Mouse (Mus musculus): ENCODE data around the gene Phlda1. TPM values are rescaled to one million over a fixed set of nuclear protein-coding genes. Genes with fewer than 3 reads are reported as not detected.

The Phlda1 gene
- total and polyA plus RNA-seq, 3 experiments: 2.6 to 43.1 (median 17.4) TPM

DNA sequence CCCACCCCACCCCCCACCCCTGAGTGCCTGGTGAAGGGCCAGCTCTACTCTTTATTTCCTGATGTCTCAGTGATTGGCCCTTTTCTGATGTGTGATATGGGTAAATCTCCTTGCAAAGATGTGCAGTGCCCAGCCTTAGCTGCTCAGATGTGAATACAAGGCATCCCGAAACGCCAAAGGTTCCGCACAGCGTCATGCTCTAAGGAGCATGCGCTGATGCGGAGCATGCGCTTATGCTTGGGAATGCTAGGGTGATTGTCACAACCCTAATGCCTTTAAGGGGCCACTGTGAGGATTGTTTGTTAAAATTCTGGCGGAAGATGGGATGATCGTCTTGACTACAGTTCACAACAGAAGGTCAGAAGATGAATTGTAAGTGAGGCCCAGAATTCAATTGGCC is 34.6 kb downstream of the Phlda1 start:
- H3K27me3 ChIP-seq (ENCODE audit: insufficient read depth, low read length): peaks cover 21% of the 10 kb centered on the region
- H3K4me3 ChIP-seq (ENCODE audit: low read depth, low read length): no peak overlapping the region
- DNase-seq (ENCODE audit: low spot score) (no peak), ATAC-seq (ENCODE audit: extremely low read depth, insufficient number of reproducible peaks, low FRiP score, poor library complexity, severe bottlenecking) (no peak)
- H3K36me3 ChIP-seq (replicated peaks): no peaks in the 10 kb centered on the region
- no peaks in the 10 kb centered on the region for H3K9me3 ChIP-seq (replicated peaks)
- TF ChIP-seq POLR2AphosphoS5 (IDR thresholded peaks at IDR 0.05; ENCODE audit: insufficient replicate concordance, low read depth, low read length) (no peak), TAL1 (conservative IDR thresholded peaks at IDR 0.05; ENCODE audit: low read depth, low read length) (no peak), GATA1 (IDR thresholded peaks at IDR 0.05; ENCODE audit: borderline replicate concordance, low read length) (no peak), GATA2 (IDR thresholded peaks at IDR 0.05; ENCODE audit: borderline replicate concordance, low read depth, low read length) (no peak), CTCF (IDR thresholded peaks at IDR 0.05; ENCODE audit: low read depth, low read length) (no peak)
- H3K4me1 ChIP-seq (ENCODE audit: insufficient read depth, low read depth, low read length): peaks cover 17% of the 10 kb centered on the region

DNA sequence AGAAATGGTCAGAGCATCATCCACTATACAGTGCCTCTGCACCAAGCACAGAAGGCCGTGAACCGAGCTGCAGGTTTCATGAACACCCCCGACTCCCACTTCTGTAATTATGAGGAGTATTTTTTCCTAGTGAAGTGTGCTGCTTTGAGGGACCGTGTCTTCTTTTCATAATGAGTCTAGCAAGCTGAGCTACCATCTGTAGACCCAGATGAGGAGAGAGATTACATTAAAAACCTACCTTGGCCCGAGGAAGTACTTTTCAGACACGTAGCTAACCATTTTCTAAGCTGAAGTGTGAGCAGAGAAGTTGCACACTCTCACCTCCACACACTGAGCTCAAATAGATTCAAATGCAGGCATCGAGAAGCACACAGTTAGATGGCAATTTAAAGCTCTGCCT is 37.0 kb downstream of the Phlda1 start:
- ATAC-seq (ENCODE audit: extremely low read depth, insufficient number of reproducible peaks, low FRiP score, poor library complexity, severe bottlenecking) (no peak), DNase-seq (ENCODE audit: low spot score) (no peak)
- peaks cover 27% of the 10 kb centered on the region for H3K4me1 ChIP-seq (ENCODE audit: insufficient read depth, low read depth, low read length)

DNA sequence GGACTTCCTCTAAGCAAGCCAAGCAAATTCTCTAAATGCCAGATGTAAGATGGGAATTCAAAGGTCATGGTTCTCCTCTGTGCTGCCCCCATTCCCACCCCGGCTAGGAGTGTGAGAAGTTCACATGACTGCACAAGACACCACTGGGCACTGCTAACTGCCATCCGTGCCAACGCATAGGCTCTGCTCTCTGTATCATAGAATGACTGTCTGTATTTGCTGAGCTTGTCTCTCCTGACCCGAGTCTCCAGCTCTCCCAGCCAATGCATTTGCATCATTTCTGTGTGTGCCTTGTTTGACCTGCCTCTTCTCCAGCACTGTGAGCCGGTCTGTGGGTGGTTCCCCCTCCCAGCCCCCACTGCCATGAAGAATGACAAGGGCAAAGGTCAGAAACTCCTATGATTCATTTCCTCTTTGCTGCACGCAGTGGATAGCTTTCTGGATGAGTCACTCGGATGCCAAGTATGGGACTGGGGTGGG is 37.7 kb downstream of the Phlda1 start:
- ATAC-seq (ENCODE audit: extremely low read depth, insufficient number of reproducible peaks, low FRiP score, poor library complexity, severe bottlenecking) (peak; percentile 19; the same call in 1 of the 2 replicates), DNase-seq (ENCODE audit: low spot score) (no peak)
- H3K9me3 ChIP-seq (replicated peaks): no peaks in the 10 kb centered on the region
- peaks cover 27% of the 10 kb centered on the region for H3K4me1 ChIP-seq (ENCODE audit: insufficient read depth, low read depth, low read length)
- H3K27me3 ChIP-seq (ENCODE audit: insufficient read depth, low read length): peaks cover 17% of the 10 kb centered on the region; the same call in 1 of the 2 replicates
- H3K36me3 ChIP-seq (replicated peaks): no peaks in the 10 kb centered on the region
- no peak for TF ChIP-seq GATA2 (IDR thresholded peaks at IDR 0.05; ENCODE audit: borderline replicate concordance, low read depth, low read length)
- TF ChIP-seq POLR2AphosphoS5 (IDR thresholded peaks at IDR 0.05; ENCODE audit: insufficient replicate concordance, low read depth, low read length): no peak
- TF ChIP-seq CTCF (IDR thresholded peaks at IDR 0.05; ENCODE audit: low read depth, low read length): no peak
- no peak overlapping the region for H3K4me3 ChIP-seq (ENCODE audit: low read depth, low read length)

More for the DNA sequence above, 37.0 kb downstream of the Phlda1 start:
- no peaks in the 10 kb centered on the region for H3K9me3 ChIP-seq (replicated peaks)
- H3K36me3 ChIP-seq (replicated peaks): no peaks in the 10 kb centered on the region
- no peak overlapping the region for H3K4me3 ChIP-seq (ENCODE audit: low read depth, low read length)
- peaks cover 18% of the 10 kb centered on the region; the same call in 1 of the 2 replicates for H3K27me3 ChIP-seq (ENCODE audit: insufficient read depth, low read length)
- TF ChIP-seq GATA1 (IDR thresholded peaks at IDR 0.05; ENCODE audit: borderline replicate concordance, low read length) (no peak), TAL1 (conservative IDR thresholded peaks at IDR 0.05; ENCODE audit: low read depth, low read length) (no peak), GATA2 (IDR thresholded peaks at IDR 0.05; ENCODE audit: borderline replicate concordance, low read depth, low read length) (no peak), CTCF (IDR thresholded peaks at IDR 0.05; ENCODE audit: low read depth, low read length) (no peak), POLR2AphosphoS5 (IDR thresholded peaks at IDR 0.05; ENCODE audit: insufficient replicate concordance, low read depth, low read length) (no peak)

DNA sequence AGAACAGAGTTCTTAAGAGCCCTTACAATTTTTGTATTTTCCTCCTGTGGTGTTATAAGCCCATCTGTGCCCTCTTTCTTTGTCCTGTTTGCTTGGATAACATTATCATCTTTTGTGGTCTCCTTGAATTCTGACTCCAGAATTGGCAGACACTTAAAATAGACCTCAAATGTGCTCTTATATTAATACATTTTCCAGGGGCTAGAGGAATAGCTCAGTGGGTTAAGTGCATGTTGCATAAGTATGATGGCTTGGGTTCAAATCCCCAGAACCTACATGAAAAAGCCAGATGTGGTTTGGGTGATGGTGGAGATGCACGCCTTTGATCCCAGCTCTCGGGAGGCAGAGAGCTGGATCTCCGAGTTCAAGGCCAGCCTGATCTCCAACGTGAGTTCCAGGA is 38.2 kb downstream of the Phlda1 start:
- DNase-seq (ENCODE audit: low spot score) (no peak), ATAC-seq (ENCODE audit: extremely low read depth, insufficient number of reproducible peaks, low FRiP score, poor library complexity, severe bottlenecking) (no peak)
- H3K4me1 ChIP-seq (ENCODE audit: insufficient read depth, low read depth, low read length): peaks cover 27% of the 10 kb centered on the region
- TF ChIP-seq GATA2 (IDR thresholded peaks at IDR 0.05; ENCODE audit: borderline replicate concordance, low read depth, low read length): no peak
- TF ChIP-seq TAL1 (conservative IDR thresholded peaks at IDR 0.05; ENCODE audit: low read depth, low read length): no peak
- no peak for TF ChIP-seq CTCF (IDR thresholded peaks at IDR 0.05; ENCODE audit: low read depth, low read length)
- no peak for TF ChIP-seq POLR2AphosphoS5 (IDR thresholded peaks at IDR 0.05; ENCODE audit: insufficient replicate concordance, low read depth, low read length)
- no peak for TF ChIP-seq GATA1 (IDR thresholded peaks at IDR 0.05; ENCODE audit: borderline replicate concordance, low read length)
- H3K4me3 ChIP-seq (ENCODE audit: low read depth, low read length): no peak overlapping the region
- peaks cover 15% of the 10 kb centered on the region; the same call in 1 of the 2 replicates for H3K27me3 ChIP-seq (ENCODE audit: insufficient read depth, low read length)
- H3K9me3 ChIP-seq (replicated peaks): no peaks in the 10 kb centered on the region
- no peaks in the 10 kb centered on the region for H3K36me3 ChIP-seq (replicated peaks)

DNA sequence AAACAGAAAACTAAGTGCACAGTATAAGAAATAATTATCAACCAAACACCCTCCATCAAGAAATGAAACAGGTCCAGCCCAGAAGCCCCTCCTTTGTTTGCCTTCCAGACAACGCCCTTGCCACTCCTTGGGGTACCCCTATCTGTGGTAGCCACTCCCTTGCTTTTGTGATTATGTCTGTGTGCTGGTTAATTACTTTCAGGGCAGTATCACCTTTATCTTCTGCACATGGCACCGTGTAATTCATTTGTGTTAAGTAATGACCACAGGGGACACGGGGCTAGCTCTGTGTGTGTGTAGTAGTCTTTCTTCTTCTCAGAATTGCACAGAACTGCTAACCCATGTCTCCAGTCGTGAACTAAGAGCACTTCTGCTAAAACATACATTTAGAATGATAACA is 39.6 kb downstream of the Phlda1 start:
- peak; percentile 59 for ATAC-seq (ENCODE audit: extremely low read depth, insufficient number of reproducible peaks, low FRiP score, poor library complexity, severe bottlenecking)
- H3K4me1 ChIP-seq (ENCODE audit: insufficient read depth, low read depth, low read length): peaks cover 22% of the 10 kb centered on the region
- TF ChIP-seq GATA2 (IDR thresholded peaks at IDR 0.05; ENCODE audit: borderline replicate concordance, low read depth, low read length) (no peak), POLR2AphosphoS5 (IDR thresholded peaks at IDR 0.05; ENCODE audit: insufficient replicate concordance, low read depth, low read length) (no peak), CTCF (IDR thresholded peaks at IDR 0.05; ENCODE audit: low read depth, low read length) (no peak), GATA1 (IDR thresholded peaks at IDR 0.05; ENCODE audit: borderline replicate concordance, low read length) (no peak), TAL1 (conservative IDR thresholded peaks at IDR 0.05; ENCODE audit: low read depth, low read length) (no peak)
- H3K27me3 ChIP-seq (ENCODE audit: insufficient read depth, low read length): peaks cover 14% of the 10 kb centered on the region; the same call in 1 of the 2 replicates
- H3K36me3 ChIP-seq (replicated peaks): no peaks in the 10 kb centered on the region
- H3K9me3 ChIP-seq (replicated peaks): no peaks in the 10 kb centered on the region
- H3K4me3 ChIP-seq (ENCODE audit: low read depth, low read length): no peak overlapping the region; the same call in 1 of the 2 replicates
- no peak for DNase-seq (ENCODE audit: low spot score)

DNA sequence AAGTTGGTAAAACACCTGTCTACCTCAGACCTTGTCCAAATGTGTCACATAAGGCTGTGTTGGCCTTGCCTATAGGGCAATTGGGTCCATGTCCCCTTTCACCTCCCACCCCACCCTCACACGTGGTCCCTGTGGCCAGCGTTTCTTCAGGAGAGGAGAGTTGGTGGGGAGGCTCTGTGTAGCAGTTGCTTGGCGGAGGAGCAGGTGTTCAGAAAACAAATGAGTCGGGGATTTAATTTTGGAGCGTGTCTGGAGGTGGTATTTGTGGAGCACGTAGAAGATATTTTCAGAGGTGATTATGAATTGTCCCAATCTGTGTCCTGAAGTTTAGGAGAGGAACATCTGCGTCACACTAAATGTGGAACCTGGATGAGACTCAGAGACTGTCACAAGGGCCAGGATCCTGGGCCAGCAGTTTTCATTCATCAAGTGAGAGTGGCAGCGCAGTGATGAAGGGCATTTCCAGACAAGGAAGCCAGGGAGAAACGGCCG is 41.8 kb downstream of the Phlda1 start:
- Histone ChIP-seq H3K9me3 (replicated peaks) (peaks cover 5% of the 10 kb centered on the region; the same call in 1 of the 2 replicates), H3K4me1 (ENCODE audit: insufficient read depth, low read depth, low read length) (peaks cover 22% of the 10 kb centered on the region), H3K4me3 (ENCODE audit: low read depth, low read length) (no peak overlapping the region), H3K27me3 (ENCODE audit: insufficient read depth, low read length) (peaks cover 11% of the 10 kb centered on the region; the same call in 1 of the 2 replicates), H3K36me3 (replicated peaks) (no peaks in the 10 kb centered on the region)
- no peak for ATAC-seq (ENCODE audit: extremely low read depth, insufficient number of reproducible peaks, low FRiP score, poor library complexity, severe bottlenecking)
- no peak for DNase-seq (ENCODE audit: low spot score)
- TF ChIP-seq GATA1 (IDR thresholded peaks at IDR 0.05; ENCODE audit: borderline replicate concordance, low read length) (no peak), CTCF (IDR thresholded peaks at IDR 0.05; ENCODE audit: low read depth, low read length) (no peak), GATA2 (IDR thresholded peaks at IDR 0.05; ENCODE audit: borderline replicate concordance, low read depth, low read length) (no peak), POLR2AphosphoS5 (IDR thresholded peaks at IDR 0.05; ENCODE audit: insufficient replicate concordance, low read depth, low read length) (no peak), TAL1 (conservative IDR thresholded peaks at IDR 0.05; ENCODE audit: low read depth, low read length) (no peak)

Data from G1E (cell line).